Mouse (Mus musculus) liver, postnatal 0 days (tissue): ENCODE results near the gene Myo3b.

ENCODE experiments used
- CTCF ChIP-seq: sonication (generic); IDR thresholded peaks from 2 replicates; pipeline ENCODE4 v1.5.1; 2016; ENCODE audit warnings: antibody characterized with exemption, low read depth
- EP300 ChIP-seq: IDR thresholded peaks from 2 replicates; pipeline ENCODE4 v1.6.1; 2016; ENCODE audit warnings: antibody characterized with exemption, low read depth, mild to moderate bottlenecking

GRCm38 (mm10) chr2:70444141-70444540, 405.2 kb downstream of the Myo3b start:
- no peak for TF ChIP-seq CTCF
- no peak for TF ChIP-seq EP300
